Mouse (Mus musculus): ENCODE measurements around the gene Ace3. TPM values are rescaled to one million over a fixed set of nuclear protein-coding genes. Genes with fewer than 3 reads are reported as not detected.
A peak's percentile ranks its signal among the peaks of the same experiment; 100 is the strongest.

Gene Ace3
- polyA plus RNA-seq (2017; shearing (Covaris generic)), result not detected

DNA sequence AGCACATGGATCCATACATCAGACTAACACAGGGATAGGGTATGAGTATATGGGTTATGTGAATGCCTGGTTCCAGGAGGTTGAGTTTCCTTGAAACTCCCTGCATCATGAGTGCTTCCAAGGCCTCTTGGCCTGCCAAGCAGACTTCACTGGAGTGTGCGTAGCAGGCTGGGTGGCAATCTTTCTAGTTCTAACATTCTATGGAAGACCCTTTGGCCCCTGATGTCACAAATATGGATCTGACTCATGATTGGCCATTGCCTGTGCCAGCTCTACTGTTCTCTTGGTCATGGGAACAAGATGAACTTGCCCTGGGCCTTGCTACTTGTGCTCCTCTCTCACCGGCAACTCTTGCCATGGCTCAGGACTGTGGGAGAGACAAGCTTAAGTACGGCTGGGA lies at the start of gene Ace3:
Gene Ace3, plus strand, starts transcription at position 301 of the 400 bp plus-strand sequence.
- ATAC-seq, result no peak

DNA sequence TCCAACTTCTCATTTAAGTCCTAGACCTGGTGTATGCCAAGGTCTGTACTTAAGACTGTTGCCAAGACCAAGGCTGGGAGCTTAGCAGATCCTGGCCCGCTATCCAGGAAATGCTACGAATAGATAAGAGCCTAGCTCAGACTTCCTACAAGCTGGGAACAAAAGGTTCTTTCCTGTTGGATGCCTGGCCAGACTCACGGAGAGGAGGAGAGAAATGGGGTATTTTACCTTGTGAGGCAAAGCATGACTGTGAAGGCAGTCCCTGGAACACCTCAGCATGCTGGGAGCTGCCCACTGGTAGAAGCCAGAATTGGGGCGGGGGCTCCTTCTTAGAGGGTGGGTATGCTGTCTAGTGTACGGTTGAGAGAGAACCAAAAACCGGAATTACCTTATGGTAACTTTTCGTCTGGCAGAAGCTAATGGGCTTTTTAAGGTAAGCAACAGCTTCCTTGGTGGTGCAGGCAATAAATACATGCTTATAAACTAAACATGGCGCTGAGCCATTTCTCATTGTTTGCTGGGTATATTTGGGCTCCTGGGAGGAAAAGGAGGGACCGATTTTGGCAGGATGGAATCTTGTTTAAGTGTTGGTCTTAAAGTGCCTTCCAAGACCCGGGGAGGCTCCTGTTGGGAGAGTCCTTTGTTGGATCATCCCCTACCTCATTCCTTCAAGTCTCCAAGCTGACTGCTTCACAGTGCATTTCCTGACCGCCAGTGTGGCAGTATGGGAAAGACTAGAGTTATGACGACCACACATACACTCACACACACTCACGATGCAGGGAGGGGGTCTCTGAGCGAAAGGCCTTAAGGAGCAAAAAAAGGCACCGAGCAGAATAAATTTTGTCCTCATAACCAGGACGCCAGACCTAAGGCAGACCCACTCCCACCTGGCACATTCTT lies 49.5 kb upstream of the Ace3 start:
- no peak for ATAC-seq

DNA sequence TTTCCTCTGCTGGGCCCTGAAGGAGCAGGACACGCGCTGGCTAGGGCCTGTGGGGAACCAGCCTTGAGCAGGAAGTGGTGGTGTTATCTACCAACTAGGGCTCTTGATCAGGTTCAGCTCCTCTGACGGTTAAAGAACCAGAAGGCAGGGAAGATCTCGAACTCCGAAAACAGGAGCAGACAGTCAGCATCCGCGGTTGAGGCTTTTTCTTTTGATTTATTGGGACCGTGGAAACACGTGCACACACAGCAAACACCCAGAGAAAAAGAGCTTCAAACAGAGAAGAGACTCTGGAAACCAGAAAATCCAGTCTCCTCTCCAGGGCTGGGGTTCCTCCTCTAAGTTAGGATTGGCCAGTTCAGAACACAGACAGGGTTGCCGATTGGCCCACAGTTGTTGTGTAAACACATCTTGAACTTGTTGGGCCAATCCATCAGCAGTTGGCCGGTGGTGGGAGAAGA lies 47.8 kb upstream of the Ace3 start:
- ATAC-seq, result peak; percentile 57

DNA sequence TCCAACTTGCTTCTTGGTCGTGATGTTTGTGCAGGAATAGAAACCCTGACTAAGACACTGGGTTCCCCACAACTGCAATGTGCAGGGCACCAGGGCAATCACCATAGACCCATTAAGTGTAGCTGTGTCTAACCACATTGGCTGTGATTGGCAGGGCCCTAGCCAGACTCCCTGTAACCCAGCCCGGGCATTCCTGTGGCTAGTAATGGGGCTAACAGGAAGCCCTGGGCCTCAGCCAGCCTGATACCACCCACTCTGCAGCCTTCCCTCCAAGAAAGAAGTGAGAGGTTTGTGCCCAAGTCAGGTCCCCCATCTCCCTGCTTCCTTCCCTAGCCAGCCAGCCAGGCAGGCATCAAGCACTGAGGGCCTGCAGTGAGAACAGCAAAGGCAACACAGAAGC lies 46.2 kb upstream of the Ace3 start:
- ATAC-seq, result no peak

DNA sequence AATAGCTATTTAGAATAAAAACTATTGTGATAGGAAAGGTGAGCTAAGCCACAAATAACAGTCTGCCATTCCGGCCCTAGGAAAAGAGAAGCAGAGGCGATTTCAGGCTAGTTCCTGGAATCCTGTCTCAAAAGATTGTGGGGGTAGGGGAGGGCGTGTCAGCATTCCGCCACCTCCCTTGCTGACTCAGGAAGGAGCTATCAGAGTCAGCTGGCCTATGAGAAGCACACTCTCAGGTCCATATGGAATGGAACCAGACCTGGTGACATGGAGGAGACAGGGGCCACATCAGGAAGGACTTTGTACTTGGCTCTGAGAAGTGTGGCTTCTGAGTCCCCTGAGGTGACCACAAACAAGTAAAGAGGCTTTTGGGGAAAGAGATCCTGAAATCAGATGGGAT lies 44.0 kb upstream of the Ace3 start:
- no peak for ATAC-seq

DNA sequence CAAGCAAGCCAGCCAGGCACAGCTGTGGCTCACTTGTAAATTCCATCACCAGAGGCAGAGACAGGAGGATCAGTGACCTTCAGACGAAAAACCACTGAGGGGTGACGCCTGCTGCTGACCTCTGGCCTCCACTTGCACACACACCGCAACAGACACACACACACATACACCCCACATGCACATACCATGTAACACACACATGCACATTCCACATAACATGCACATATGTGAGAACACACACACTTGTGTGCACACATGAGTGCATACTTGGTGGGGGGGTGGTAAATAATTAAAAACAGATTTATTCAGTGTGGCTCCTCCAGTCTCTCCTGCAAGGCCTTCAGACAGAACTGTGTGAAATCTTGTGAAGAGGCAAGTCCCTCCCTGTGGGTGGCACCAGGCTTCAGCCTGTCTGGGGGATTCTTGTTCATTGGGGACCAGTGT lies 42.9 kb upstream of the Ace3 start:
- ATAC-seq, result no peak

- no peak for ATAC-seq
Observed at GRCm38 (mm10) chr11:105952111-105952510, 42.4 kb upstream of the Ace3 start.

DNA sequence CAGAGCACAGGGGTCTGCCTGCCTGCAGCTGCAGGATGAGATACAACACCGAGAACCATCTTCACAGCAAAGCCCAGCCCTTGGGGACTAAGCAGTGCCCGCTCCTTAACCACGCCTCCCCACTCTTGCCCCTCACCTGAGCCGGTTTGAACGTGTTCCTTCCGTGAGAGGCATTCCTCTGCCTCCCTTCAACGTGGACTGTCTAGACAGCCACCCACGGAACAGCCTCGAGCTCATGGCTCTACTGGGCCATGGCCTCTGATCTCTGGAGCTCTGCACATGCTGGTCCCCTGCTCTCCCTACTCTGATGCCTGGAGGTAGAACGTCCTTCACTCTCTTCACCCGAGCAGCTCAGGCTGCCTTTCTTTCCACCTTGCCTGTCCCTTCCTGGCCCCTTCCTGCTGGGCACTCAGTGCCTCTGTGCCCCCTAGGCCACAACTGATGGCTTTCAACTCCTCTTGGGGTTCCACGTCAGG lies 41.5 kb upstream of the Ace3 start, which contains the start of gene Cyb561:
Gene Cyb561, minus strand, starts transcription at position 426 of the 476 bp plus-strand sequence.
- ATAC-seq, result no peak

DNA sequence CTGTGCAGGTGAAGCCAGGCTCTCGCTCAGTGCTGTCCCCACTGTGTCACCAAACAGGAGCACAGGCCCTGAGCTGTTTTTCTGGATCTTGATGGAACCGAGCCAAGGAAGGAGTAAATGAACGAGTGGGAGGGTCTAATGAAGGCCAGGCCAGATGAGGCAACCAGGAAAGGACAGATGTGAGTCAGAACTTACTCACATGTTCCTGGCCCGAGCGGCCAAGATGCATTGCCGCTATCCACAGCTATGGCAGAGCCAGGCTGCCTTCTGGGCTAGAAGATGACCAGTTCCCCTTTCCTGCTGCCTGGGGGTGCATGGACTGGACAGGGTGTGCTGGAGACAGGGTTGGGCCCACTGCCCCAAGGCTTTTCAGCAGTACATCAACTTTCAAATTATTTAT lies 41.1 kb upstream of the Ace3 start:
- ATAC-seq, result no peak

- ATAC-seq, result no peak
Observed at GRCm38 (mm10) chr11:105955815-105956430, 38.6 kb upstream of the Ace3 start.

DNA sequence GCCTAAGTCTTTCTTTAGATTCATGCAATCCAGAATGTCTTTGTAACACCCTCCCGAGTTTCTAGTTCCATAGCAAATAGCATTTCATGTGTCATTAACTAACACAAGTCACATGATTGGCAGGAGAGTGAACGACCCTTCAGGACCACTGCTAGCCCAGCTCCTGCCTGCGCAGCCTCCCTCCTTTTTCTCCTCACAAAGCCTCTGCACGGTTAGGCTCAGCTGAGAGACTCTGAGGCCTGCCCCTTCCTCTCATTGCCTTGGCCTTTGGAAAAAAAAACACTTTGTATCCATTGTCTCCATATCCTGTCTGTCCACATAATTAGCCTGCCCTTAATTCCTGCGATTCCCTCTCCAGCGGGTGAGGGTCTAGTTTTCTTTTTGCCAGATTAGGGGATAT lies 37.0 kb upstream of the Ace3 start:
- no peak for ATAC-seq

GRCm38 (mm10) chr11:105958566-105958965 lies 35.9 kb upstream of the Ace3 start:
- ATAC-seq, result no peak

GRCm38 (mm10) chr11:105959355-105959754 lies 35.1 kb upstream of the Ace3 start:
- no peak for ATAC-seq

GRCm38 (mm10) chr11:105964691-105965090 lies 29.8 kb upstream of the Ace3 start:
- ATAC-seq, result no peak

DNA sequence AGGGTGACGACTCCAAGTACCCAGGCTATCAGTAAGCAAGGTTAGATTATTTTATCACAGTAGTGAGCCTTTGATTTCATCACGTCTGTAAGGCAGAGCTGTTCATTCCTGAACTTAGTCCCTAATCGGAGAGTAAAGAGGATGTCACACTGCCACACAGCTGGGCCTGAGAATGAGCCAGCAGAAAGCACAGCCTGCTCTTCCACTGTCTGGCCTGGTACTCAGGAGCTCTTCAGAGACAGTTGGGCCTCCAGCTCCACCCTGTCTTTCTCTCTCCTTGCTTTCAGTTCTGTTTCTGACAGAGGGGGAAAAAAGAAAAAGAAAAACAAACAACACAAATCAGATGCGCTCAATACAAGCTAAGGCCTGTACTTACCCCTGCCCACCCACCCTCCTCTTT lies 28.2 kb upstream of the Ace3 start:
- ATAC-seq, result no peak

DNA sequence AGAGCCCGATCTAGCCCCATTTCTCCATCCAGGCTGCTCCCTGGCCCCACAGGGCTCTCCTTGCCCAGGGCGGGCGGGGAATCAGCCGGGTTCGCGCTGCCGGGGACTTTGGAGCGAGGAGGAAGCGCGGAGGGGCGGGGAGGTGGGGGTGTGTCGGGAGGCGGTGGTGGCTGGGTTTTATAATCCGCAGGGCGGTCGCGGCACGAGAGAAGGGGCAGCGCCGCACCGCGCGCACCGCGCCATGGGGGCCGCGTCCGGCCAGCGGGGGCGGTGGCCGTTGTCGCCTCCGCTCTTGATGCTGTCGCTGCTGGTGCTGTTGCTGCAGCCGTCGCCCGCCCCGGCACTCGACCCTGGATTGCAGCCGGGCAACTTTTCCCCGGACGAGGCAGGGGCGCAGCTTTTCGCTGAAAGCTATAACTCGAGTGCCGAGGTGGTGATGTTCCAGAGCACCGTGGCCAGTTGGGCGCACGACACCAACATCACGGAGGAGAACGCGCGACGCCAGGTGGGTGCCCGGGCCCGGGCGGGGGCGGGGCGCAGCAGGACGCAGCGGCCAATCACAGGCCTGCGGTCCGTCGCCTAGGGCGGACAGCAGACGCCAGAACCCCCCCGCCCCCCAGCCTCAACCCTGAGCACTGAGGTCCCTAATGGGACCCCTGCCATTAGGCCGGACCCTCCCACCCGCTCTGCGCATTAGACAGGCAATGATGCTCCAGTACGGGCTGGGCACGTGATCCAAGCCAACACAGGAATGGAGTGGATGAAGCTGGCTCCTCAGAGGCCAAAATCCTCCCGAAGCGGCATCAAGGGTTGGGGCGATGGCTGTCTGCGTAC lies 26.5 kb upstream of the Ace3 start, which contains the start of gene Ace:
Gene Ace, plus strand, starts transcription at position 205 of the 834 bp plus-strand sequence.
- ATAC-seq, result no peak

DNA sequence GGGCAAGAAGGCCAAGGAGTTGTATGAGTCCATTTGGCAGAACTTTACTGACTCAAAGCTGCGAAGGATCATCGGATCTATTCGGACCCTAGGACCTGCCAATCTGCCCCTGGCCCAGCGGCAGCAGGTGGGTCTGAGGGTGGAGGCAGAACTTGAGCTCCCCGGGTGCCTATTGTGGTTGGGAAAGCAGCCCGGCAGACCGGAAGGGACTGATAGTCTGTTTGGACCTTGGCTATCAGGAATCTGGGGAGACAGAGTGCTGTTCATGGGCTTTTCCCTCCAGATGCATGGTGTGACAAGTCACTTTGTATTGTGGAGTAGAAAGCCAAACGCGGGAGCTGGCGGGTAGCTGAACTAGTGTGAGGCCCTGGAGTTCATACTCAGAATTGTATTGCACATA lies 25.5 kb upstream of the Ace3 start:
- ATAC-seq, result no peak

GRCm38 (mm10) chr11:105969516-105969915 lies 25.0 kb upstream of the Ace3 start:
- ATAC-seq, result no peak

DNA sequence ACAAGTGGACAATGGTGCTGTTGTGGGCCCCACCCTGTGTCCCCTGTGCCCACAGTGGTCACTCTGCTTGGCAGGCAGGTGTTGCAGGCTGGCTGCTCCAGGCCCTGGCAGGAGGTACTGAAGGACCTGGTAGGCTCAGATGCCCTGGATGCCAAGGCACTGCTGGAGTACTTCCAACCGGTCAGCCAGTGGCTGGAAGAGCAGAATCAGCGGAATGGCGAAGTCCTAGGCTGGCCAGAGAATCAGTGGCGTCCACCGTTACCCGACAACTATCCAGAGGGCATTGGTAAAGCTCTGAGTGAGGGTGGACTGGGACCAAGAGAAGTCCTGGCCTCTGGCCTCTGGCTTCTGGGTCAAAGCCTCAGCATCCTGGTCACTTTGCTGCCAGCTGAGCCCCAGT lies 19.9 kb upstream of the Ace3 start:
- ATAC-seq, result no peak

GRCm38 (mm10) chr11:105975050-105975449 lies 19.4 kb upstream of the Ace3 start:
- ATAC-seq, result no peak

- no peak for ATAC-seq
Observed at GRCm38 (mm10) chr11:105975636-105976035, 18.8 kb upstream of the Ace3 start.

DNA sequence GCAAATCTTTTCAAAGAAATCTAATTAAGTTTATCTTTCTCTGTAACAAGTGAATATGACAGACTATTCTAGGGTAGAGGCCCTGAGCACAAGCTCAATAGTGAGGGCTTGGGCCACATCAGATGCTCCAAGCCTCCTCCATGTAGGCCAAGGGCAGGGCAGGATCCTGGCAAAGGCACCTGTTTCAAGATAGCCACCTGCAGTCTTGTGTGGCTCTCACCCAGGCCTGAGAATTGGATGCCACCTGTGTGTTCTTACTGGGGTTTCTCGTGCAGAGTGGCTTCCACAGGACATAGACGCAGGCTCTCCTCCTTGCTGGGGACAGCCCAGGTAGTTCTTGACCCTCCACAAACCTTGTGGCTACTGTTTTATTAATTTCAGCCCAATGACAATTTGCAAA lies 16.2 kb upstream of the Ace3 start:
- ATAC-seq, result no peak

GRCm38 (mm10) chr11:105978634-105979033 lies 15.8 kb upstream of the Ace3 start:
- ATAC-seq, result no peak
